Mouse (Mus musculus) adrenal gland (tissue): Measurements from ENCODE around the gene Fam92b.

Source experiments
- intact Hi-C: fragments of 180-260 bp; cut with DNase I; formaldehyde crosslinking; loops from one replicate; pipeline ENCODE4 v1.15.1; 2025

The Fam92b gene

GRCm38 (mm10) chr8:120118847-120119246, 58.4 kb downstream of the Fam92b start:
- intact Hi-C loops, result loop anchor here (5.0 kb wide), 1 partner anchor 33 kb away; no protein-coding TSS in a partner anchor

- intact Hi-C loops, result loop anchor here (5.0 kb wide), 1 partner anchor 34 kb away; no protein-coding TSS in a partner anchor
Measured at GRCm38 (mm10) chr8:120118162-120118561, 59.1 kb downstream of the Fam92b start.

GRCm38 (mm10) chr8:120116600-120116999, 60.7 kb downstream of the Fam92b start:
- intact Hi-C loops, result loop anchor here (5.0 kb wide), 1 partner anchor 36 kb away; no protein-coding TSS in a partner anchor
